Mouse (Mus musculus) spleen, postnatal 4 days (tissue): ENCODE results near the gene Agfg2.

Experiments
- DNase-seq, 2 experiments: peaks; one replicate each; pipeline ENCODE4 v3.0.0; 2022; ENCODE audit warnings: low spot score in 2 of 2

Agfg2 gene

DNA sequence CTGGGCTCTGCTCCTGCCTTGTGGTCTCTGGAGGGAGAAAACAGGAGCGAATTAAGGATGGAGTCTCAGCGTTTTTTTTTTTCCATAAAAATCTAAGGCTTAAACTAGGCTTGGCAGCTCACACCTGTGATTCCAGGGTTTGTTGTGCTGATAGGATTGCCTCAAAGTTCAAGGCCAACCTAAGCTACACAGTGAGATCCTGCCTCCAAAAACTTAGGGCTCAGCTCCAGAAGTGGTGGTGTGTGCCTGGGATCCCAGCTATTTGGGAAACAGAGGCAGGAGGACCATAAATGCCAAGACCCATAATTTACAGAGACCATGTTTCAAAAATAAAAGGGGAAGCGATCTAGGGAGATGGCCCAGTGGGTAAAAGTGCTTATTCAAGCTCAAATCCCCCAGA, 75.2 kb downstream of the Agfg2 start:
- DNase-seq, result no peak

DNA sequence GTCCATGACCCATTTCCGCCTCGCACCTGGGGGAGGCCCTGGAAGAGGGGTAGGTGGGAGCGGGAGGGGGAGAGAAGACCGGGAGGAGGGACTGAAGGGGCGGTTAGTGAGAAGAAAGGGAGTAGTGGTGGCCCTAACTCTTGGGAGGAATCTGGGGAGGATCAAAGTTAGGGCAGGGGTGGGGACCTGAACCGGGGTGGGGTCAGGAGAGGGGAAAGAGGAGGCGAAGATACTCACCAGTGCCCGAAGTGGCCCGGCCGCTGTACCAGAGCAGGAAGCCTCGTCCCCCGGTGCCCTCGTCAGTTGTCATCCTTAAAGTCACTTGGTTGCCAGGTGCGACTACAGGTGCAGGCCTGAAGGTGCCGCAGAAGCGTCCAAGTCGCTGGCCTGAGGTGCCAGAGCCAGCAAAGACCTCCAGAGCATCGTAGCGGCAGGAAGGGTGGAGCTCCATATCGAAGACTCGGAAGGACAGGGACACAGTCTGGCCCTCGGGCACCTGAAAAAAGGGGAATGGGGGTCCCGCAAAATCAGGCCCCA, 75.8 kb downstream of the Agfg2 start:
- no peak for DNase-seq

DNA sequence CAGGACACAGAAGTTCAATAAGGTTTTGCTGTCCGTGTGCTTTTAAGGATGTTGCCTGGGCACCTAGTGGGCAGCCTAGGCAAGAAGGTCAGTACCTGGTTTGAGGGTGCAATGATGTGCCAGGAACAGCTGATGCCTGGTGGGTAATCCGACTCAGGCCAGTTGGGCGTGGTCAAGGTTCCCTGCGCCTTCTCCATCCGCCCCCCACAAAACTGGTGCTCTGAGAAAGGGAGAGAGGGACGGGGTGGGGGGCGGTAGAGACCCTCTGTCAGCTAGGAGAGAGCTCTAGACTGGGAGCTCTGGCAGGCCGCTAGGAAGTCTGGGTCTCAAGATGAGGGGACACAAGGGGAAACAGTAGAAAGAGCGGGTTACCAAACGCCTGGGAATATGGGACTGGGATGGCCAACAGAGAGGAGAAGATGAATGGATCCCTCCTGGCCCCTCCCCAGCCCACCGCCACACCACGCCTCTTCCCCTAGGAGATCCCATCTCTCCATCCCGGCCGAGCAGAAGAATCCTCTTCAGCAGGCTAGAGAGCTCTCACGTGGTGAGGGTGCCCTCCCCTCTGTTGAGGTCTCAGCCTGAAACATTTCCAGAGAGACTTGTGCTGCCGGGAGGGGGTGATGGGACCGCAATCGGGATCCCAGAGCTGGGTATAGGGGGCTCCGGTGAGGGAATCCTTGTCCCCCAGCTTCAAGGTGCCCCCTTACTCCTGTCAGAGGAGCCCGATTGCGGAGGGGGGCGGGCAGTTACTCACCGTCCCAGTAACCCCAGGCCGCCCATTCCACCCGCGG, 76.5 kb downstream of the Agfg2 start:
- no peak for DNase-seq

DNA sequence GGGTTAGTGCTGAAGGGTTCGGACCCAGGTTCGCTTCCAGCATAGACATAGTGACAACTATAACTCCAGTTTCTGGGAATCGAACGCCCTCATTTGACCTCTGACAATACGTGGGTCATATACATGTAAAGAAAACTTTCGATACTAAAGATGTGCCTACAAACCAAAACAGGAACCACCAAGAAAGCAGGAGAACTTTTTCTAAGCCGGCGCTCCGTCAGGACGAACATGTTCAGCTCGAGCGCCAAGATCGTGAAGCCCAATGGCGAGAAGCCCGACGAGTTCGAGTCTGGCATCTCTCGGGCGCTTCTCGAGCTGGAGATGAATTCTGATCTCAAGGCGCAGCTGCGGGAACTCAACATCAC, 83.2 kb downstream of the Agfg2 start:
- no peak for DNase-seq

- peak; percentile 98 to 99 for DNase-seq
Observed at GRCm38 (mm10) chr5:137600619-137601364, 83.7 kb downstream of the Agfg2 start, which contains the start of gene Mospd3. TSS of gene Mospd3 (minus strand) at chr5:137601058.
